Mouse (Mus musculus) kidney, embryonic 15.5 days (tissue): ENCODE data around the gene Zfp871. TPM values are rescaled to one million over a fixed set of nuclear protein-coding genes. Genes with fewer than 3 reads are reported as not detected.
A peak's percentile ranks its signal among the peaks of the same experiment; 100 is the strongest.

ENCODE experiments used
- ATAC-seq: fragments of 200-750 bp; cut with Nextera tagmentation; replicated peaks from 2 replicates; pipeline ENCODE4 v1.8.0; 2017; ENCODE audit warnings: moderate TSS enrichment; ENCODE audit not compliant: low FRiP score
- H3K27ac ChIP-seq: fragments of 300-500 bp; sonication (generic); 2 replicates; pipeline ENCODE4 v1.5.1; 2015; ENCODE audit warnings: mild to moderate bottlenecking, inconsistent platforms
- H3K27me3 ChIP-seq: fragments of 300-500 bp; sonication (generic); 2 replicates; pipeline ENCODE4 v1.6.1; 2015; ENCODE audit warnings: inconsistent platforms
- H3K36me3 ChIP-seq: fragments of 300-500 bp; sonication (generic); 2 replicates; pipeline ENCODE4 v1.6.1; 2015; ENCODE audit warnings: inconsistent platforms
- H3K4me1 ChIP-seq: fragments of 300-500 bp; sonication (generic); 2 replicates; pipeline ENCODE4 v1.6.1; 2015; ENCODE audit warnings: inconsistent platforms
- H3K4me2 ChIP-seq: fragments of 300-500 bp; sonication (generic); 2 replicates; pipeline ENCODE4 v1.6.1; 2015; ENCODE audit warnings: moderate library complexity, mild to moderate bottlenecking, inconsistent platforms
- H3K4me3 ChIP-seq: fragments of 300-500 bp; sonication (generic); replicated peaks from 2 replicates; pipeline ENCODE4 v1.5.1; 2015; ENCODE audit warnings: mild to moderate bottlenecking, inconsistent platforms
- H3K9ac ChIP-seq: fragments of 300-500 bp; sonication (generic); 2 replicates; pipeline ENCODE4 v1.6.1; 2015; ENCODE audit warnings: mild to moderate bottlenecking, inconsistent platforms
- H3K9me3 ChIP-seq: fragments of 300-500 bp; sonication (generic); replicated peaks from 2 replicates; pipeline ENCODE4 v1.6.1; 2016; ENCODE audit warnings: inconsistent platforms
- WGBS: fragments of 180-500 bp; shearing (Covaris S2); methylation state at CpG from one replicate; pipeline ENCODE4 v1.1.7; 2015; ENCODE audit warnings: mixed read lengths; 5-methylcytosine and 5-hydroxymethylcytosine counted together
- polyA plus RNA-seq: library from polyadenylated mRNA; unstranded; fragments of >200 nt; fragmentation: Nextera tagmentation; extraction: Ambion mirVana; gene quantifications from 2 replicates; pipeline ENCODE4 v1.2.1, GENCODE M21; 2015

Gene Zfp871
- 31.2 and 33.4 TPM in 2 replicates for polyA plus RNA-seq

GRCm38 (mm10) chr17:32788094-32788559 lies at the start of gene Zfp871:
Zfp871 (minus strand) TSS chr17:32788287.
- peak; percentile 96 for ATAC-seq
- Histone ChIP-seq H3K9me3 (no peaks in the 10 kb centered on the region), H3K27me3 (no peaks in the 10 kb centered on the region), H3K36me3 (peaks cover 28% of the 10 kb centered on the region), H3K27ac (peak within 1 kb of the TSS; percentile 97), H3K4me3 (peak within 1 kb of the TSS; percentile 92), H3K4me2 (peak within 1 kb of the TSS; percentile 70), H3K4me1 (peaks cover 24% of the 10 kb centered on the region), H3K9ac (peak within 1 kb of the TSS; percentile 94)
- 0% methylated on average over 22 of the region's 22 CpGs for WGBS

GRCm38 (mm10) chr17:32830418-32830782 lies 42.3 kb upstream of the Zfp871 start:
- peak overlapping the region; percentile 64 for H3K4me2 ChIP-seq
- 32% methylated on average over 3 of the region's 3 CpGs for WGBS
- ATAC-seq: no peak

GRCm38 (mm10) chr17:32829540-32830417 lies 41.7 kb upstream of the Zfp871 start, which contains the start of gene Zfp799:
Zfp799 (minus strand) TSS chr17:32830261.
- Histone ChIP-seq H3K27ac (peak within 1 kb of the TSS; percentile 74), H3K36me3 (peaks cover 23% of the 10 kb centered on the region), H3K4me3 (peak within 1 kb of the TSS; percentile 73), H3K4me1 (peaks cover 12% of the 10 kb centered on the region), H3K9ac (peak within 1 kb of the TSS; percentile 90), H3K9me3 (no peaks in the 10 kb centered on the region), H3K27me3 (no peaks in the 10 kb centered on the region), H3K4me2 (peak within 1 kb of the TSS; percentile 64)
- WGBS: 1% methylated on average over 35 of the region's 35 CpGs
- ATAC-seq: peak; percentile 99

More at GRCm38 (mm10) chr17:32830418-32830782, 42.3 kb upstream of the Zfp871 start:
- H3K9me3 ChIP-seq: no peaks in the 10 kb centered on the region
- H3K27ac ChIP-seq: no peak overlapping the region
- H3K36me3 ChIP-seq: peaks cover 17% of the 10 kb centered on the region
- H3K27me3 ChIP-seq: no peaks in the 10 kb centered on the region
- H3K9ac ChIP-seq: no peak overlapping the region; the same call in 1 of the 2 replicates
- H3K4me3 ChIP-seq: peak overlapping the region; percentile 73
- H3K4me1 ChIP-seq: peaks cover 12% of the 10 kb centered on the region

GRCm38 (mm10) chr17:32816074-32816784 lies 28.1 kb upstream of the Zfp871 start:
- H3K36me3 ChIP-seq: peaks cover 44% of the 10 kb centered on the region
- no peak overlapping the region for H3K4me3 ChIP-seq
- H3K9me3 ChIP-seq: no peaks in the 10 kb centered on the region
- WGBS: 100% methylated on average over 1 of the region's 1 CpGs
- ATAC-seq: no peak
- H3K27ac ChIP-seq: no peak overlapping the region
- no peaks in the 10 kb centered on the region for H3K27me3 ChIP-seq
- peaks cover 9% of the 10 kb centered on the region; the same call in 1 of the 2 replicates for H3K4me1 ChIP-seq
- no peak overlapping the region for H3K4me2 ChIP-seq
- H3K9ac ChIP-seq: no peak overlapping the region

- peak; percentile 69 for ATAC-seq
- Histone ChIP-seq H3K4me1 (peaks cover 18% of the 10 kb centered on the region), H3K4me2 (no peak overlapping the region), H3K27ac (peak overlapping the region; percentile 34; the same call in 1 of the 2 replicates), H3K4me3 (no peak overlapping the region), H3K27me3 (no peaks in the 10 kb centered on the region), H3K9me3 (no peaks in the 10 kb centered on the region), H3K36me3 (peaks cover 26% of the 10 kb centered on the region), H3K9ac (no peak overlapping the region)
- WGBS: 48% methylated on average over 7 of the region's 7 CpGs
Measured at GRCm38 (mm10) chr17:32814136-32814535, 26.0 kb upstream of the Zfp871 start.

- no peak for ATAC-seq
- Histone ChIP-seq H3K36me3 (0 out of 2 replicates have a peak, but pooled peaks cover under 1% of the 10 kb centered on the region), H3K4me2 (no peak overlapping the region), H3K9ac (no peak overlapping the region), H3K9me3 (no peaks in the 10 kb centered on the region), H3K27ac (no peak overlapping the region), H3K27me3 (no peaks in the 10 kb centered on the region), H3K4me1 (peaks cover 22% of the 10 kb centered on the region), H3K4me3 (no peak overlapping the region)
- whole genome bisulfite sequencing: 47% methylated on average over 1 of the region's 1 CpGs
Measured at GRCm38 (mm10) chr17:32810648-32811047, 22.6 kb upstream of the Zfp871 start.

GRCm38 (mm10) chr17:32809544-32810374 lies 21.7 kb upstream of the Zfp871 start, which contains the start of gene Zfp811:
Zfp811 (minus strand) TSS chr17:32809931.
- Histone ChIP-seq H3K36me3 (no peaks in the 10 kb centered on the region), H3K9me3 (no peaks in the 10 kb centered on the region), H3K4me2 (peak within 1 kb of the TSS; percentile 73), H3K27ac (0 out of 2 replicates have a peak within 1 kb of the TSS, but pooled peaks have one; percentile 9), H3K27me3 (no peaks in the 10 kb centered on the region), H3K4me3 (peak within 1 kb of the TSS; percentile 51), H3K9ac (peak within 1 kb of the TSS; percentile 51), H3K4me1 (peaks cover 22% of the 10 kb centered on the region)
- ATAC-seq: peak; percentile 79
- WGBS: 3% methylated on average over 17 of the region's 17 CpGs

GRCm38 (mm10) chr17:32808921-32809320 lies 20.8 kb upstream of the Zfp871 start:
- Histone ChIP-seq H3K9ac (peak overlapping the region; percentile 51; the same call in 1 of the 2 replicates), H3K4me2 (peak overlapping the region; percentile 73), H3K36me3 (no peaks in the 10 kb centered on the region), H3K27ac (no peak overlapping the region), H3K9me3 (no peaks in the 10 kb centered on the region), H3K27me3 (no peaks in the 10 kb centered on the region), H3K4me1 (peaks cover 15% of the 10 kb centered on the region), H3K4me3 (peak overlapping the region; percentile 51)
- no peak for ATAC-seq
- 9% methylated on average over 8 of the region's 8 CpGs for WGBS

- 80% methylated on average over 8 of the region's 8 CpGs for WGBS
- Histone ChIP-seq H3K36me3 (peaks cover 16% of the 10 kb centered on the region), H3K27me3 (no peaks in the 10 kb centered on the region), H3K27ac (no peak overlapping the region), H3K4me1 (peaks cover 24% of the 10 kb centered on the region), H3K4me2 (peak overlapping the region; percentile 70), H3K9me3 (no peaks in the 10 kb centered on the region), H3K9ac (no peak overlapping the region), H3K4me3 (no peak overlapping the region)
- no peak for ATAC-seq
Measured at GRCm38 (mm10) chr17:32789244-32789643, 1.2 kb upstream of the Zfp871 start.

- 10% methylated on average over 9 of the region's 9 CpGs for WGBS
- Histone ChIP-seq H3K4me2 (peak overlapping the region; percentile 70), H3K36me3 (peaks cover 23% of the 10 kb centered on the region), H3K4me1 (peaks cover 24% of the 10 kb centered on the region), H3K9ac (peak overlapping the region; percentile 35), H3K27ac (peak overlapping the region; percentile 97; the same call in 1 of the 2 replicates), H3K9me3 (no peaks in the 10 kb centered on the region), H3K27me3 (no peaks in the 10 kb centered on the region), H3K4me3 (peak overlapping the region; percentile 92)
- ATAC-seq: no peak
Measured at GRCm38 (mm10) chr17:32788576-32788975, 489 bp upstream of the Zfp871 start.
